Mouse (Mus musculus) B cell, adult 2 months (primary cell): ENCODE measurements around the gene Gm12258.
A peak's percentile ranks its signal among the peaks of the same experiment; 100 is the strongest.
"Not testable (repeated sequence)": the region's sequence is repeated elsewhere in the genome, so short reads cannot be mapped to it uniquely, and the experiment has no call there.

Source experiments
- DNase-seq, 2 experiments: peaks; one replicate each; pipeline ENCODE4 v3.0.0; 2022

Gene Gm12258

GRCm38 (mm10) chr11:58846919-58847461 is at the start of gene Gm12258:
Gm12258 (plus strand) TSS chr11:58847158.
- DNase-seq, result peak; percentile 81 to 83

GRCm38 (mm10) chr11:58799747-58800146 is 47.2 kb upstream of the Gm12258 start:
- DNase-seq, result no peak

GRCm38 (mm10) chr11:58801558-58802228 is 45.3 kb upstream of the Gm12258 start, which contains the start of gene Fam183b:
Fam183b (minus strand) TSS chr11:58801960.
- no peak for DNase-seq

- no peak for DNase-seq
Measured at GRCm38 (mm10) chr11:58803871-58804270, 43.1 kb upstream of the Gm12258 start.

GRCm38 (mm10) chr11:58804393-58804792 is 42.6 kb upstream of the Gm12258 start:
- DNase-seq, result no peak

- DNase-seq, result peak; percentile 18 to 22
Measured at GRCm38 (mm10) chr11:58812001-58812400, 35.0 kb upstream of the Gm12258 start.

GRCm38 (mm10) chr11:58814700-58815099 is 32.3 kb upstream of the Gm12258 start, which contains the start of gene Olfr313:
Olfr313 (plus strand) TSS chr11:58815000.
- DNase-seq, result not testable (repeated sequence)

GRCm38 (mm10) chr11:58815676-58816075 is 31.3 kb upstream of the Gm12258 start:
- DNase-seq, result no peak

- DNase-seq, result not testable (repeated sequence)
Measured at GRCm38 (mm10) chr11:58828937-58829336, 18.0 kb upstream of the Gm12258 start, which contains the start of gene Olfr312. Olfr312 (plus strand) TSS chr11:58829237.

GRCm38 (mm10) chr11:58829764-58830163 is 17.2 kb upstream of the Gm12258 start:
- no peak for DNase-seq

- not testable (repeated sequence) for DNase-seq
Measured at GRCm38 (mm10) chr11:58832541-58832940, 14.4 kb upstream of the Gm12258 start.

GRCm38 (mm10) chr11:58838951-58839350 is 8.0 kb upstream of the Gm12258 start, which contains the start of gene Olfr311:
Olfr311 (plus strand) TSS chr11:58839251.
- not testable (repeated sequence) for DNase-seq

- DNase-seq, result no peak
Measured at GRCm38 (mm10) chr11:58847636-58848035, 678 bp downstream of the Gm12258 start.

GRCm38 (mm10) chr11:58849731-58850130 is 2.8 kb downstream of the Gm12258 start:
- DNase-seq, result no peak

GRCm38 (mm10) chr11:58860744-58861143 is 13.8 kb downstream of the Gm12258 start:
- no peak for DNase-seq

- peak; percentile 85 to 86 for DNase-seq
Measured at GRCm38 (mm10) chr11:58867039-58867953, 20.3 kb downstream of the Gm12258 start, which contains the start of gene 2810021J22Rik. 2810021J22Rik (plus strand) TSS chr11:58867216.

- DNase-seq, result no peak
Measured at GRCm38 (mm10) chr11:58867954-58868330, 21.0 kb downstream of the Gm12258 start.

- no peak for DNase-seq
Measured at GRCm38 (mm10) chr11:58870961-58871360, 24.0 kb downstream of the Gm12258 start.

GRCm38 (mm10) chr11:58883756-58884155 is 36.8 kb downstream of the Gm12258 start:
- no peak for DNase-seq

GRCm38 (mm10) chr11:58890511-58890910 is 43.6 kb downstream of the Gm12258 start:
- no peak for DNase-seq

- no peak for DNase-seq
Measured at GRCm38 (mm10) chr11:58894456-58894855, 47.5 kb downstream of the Gm12258 start.

GRCm38 (mm10) chr11:58897485-58897884 is 50.5 kb downstream of the Gm12258 start:
- no peak for DNase-seq

GRCm38 (mm10) chr11:58901080-58901479 is 54.1 kb downstream of the Gm12258 start:
- no peak for DNase-seq
